Mouse (Mus musculus) heart, postnatal 36 days (tissue): ENCODE data around the gene Stim1. TPM values are rescaled to one million over a fixed set of nuclear protein-coding genes. Genes with fewer than 3 reads are reported as not detected.
"Not testable (repeated sequence)": the region's sequence is repeated elsewhere in the genome, so short reads cannot be mapped to it uniquely, and the experiment has no call there.

Experiments
- DNase-seq, 2 experiments: peaks; one replicate each; pipeline ENCODE4 v3.0.0; 2021 to 2022
- intact Hi-C: fragments of 180-260 bp; cut with DNase I; formaldehyde crosslinking; loops from one replicate; pipeline ENCODE4 v1.15.1; 2025
- total RNA-seq, 2 experiments: library from RNA; stranded (reverse); gene quantifications; 2 replicates each; pipeline ENCODE4 v1.2.3; 2021

The Stim1 gene
- total RNA-seq, 2 experiments from 2014 or later: 21.8 to 29.7 TPM

- intact Hi-C loops: no loop called here
- DNase-seq: peak; percentile 31 to 44
Observed at GRCm38 (mm10) chr7:102345893-102346292, 78.3 kb downstream of the Stim1 start.

GRCm38 (mm10) chr7:102347327-102347726, 79.7 kb downstream of the Stim1 start:
- DNase-seq: no peak
- intact Hi-C loops: no loop called here

DNA sequence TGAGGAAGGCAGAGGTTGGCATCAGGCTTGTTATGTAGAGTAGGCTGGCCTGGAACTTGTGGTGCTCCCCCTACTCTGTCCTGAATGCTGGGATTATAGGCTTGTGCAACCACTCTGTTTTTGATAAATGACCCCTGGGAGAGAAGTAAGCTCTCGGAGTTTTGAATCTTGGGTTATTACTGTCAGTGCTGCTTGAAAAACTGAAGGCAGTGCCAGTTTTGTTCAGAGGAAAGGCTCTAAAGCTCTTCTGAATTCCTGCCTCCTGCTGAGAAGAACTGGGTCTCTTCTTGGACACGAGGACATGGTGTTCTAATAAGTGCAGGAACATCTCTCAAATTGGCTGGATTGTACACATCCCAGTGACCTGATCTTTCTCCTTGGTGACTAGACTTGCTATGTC, 81.1 kb downstream of the Stim1 start:
- intact Hi-C loops: no loop called here

GRCm38 (mm10) chr7:102349236-102349635, 81.6 kb downstream of the Stim1 start:
- no peak for DNase-seq
- intact Hi-C loops: no loop called here

More for the DNA sequence above, 81.1 kb downstream of the Stim1 start:
- DNase-seq: no peak

DNA sequence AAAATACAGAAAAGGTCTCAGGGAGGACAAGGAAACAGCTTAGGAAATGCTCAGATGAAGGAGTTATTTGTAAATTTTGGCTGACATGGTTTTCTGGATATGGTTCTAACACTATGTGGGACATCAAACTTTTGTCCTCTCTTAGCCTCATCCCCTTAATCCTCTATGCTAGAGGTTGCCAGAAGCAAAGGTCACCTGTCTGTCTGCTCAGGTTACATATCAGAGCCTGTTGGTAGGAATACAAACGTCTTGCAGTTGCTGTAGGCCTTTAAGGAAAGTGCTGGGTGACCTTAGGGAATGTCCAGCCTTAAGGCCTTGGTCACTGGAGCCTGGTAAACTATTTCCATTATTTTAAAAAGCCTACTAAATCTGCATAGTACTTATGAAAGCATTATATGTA, 85.8 kb downstream of the Stim1 start:
- DNase-seq: no peak
- intact Hi-C loops: no loop called here

DNA sequence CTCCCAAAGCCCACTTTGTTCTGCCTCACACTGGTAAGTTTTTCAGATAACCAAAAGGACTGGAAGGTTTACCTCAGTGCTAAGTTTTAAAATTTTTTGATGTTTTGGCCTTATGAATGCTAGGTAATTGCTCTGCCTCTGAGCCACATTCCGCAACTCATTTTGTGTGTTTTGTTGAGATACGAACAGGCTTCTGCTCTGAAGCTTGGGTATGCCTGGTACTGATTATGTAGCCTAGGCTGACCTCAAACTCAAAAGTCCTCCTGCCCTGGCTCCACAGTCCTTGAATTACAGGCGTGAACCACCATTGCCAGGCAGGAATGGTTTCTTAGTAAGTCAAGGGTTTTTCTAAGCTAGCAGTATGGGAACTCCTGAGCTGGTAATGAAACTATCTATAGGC, 90.5 kb downstream of the Stim1 start:
- DNase-seq: no peak
- intact Hi-C loops: no loop called here

- DNase-seq: no peak
- intact Hi-C loops: no loop called here
Observed at GRCm38 (mm10) chr7:102361297-102361696, 93.7 kb downstream of the Stim1 start.

GRCm38 (mm10) chr7:102363853-102364252, 96.2 kb downstream of the Stim1 start:
- intact Hi-C loops: no loop called here
- DNase-seq: no peak

DNA sequence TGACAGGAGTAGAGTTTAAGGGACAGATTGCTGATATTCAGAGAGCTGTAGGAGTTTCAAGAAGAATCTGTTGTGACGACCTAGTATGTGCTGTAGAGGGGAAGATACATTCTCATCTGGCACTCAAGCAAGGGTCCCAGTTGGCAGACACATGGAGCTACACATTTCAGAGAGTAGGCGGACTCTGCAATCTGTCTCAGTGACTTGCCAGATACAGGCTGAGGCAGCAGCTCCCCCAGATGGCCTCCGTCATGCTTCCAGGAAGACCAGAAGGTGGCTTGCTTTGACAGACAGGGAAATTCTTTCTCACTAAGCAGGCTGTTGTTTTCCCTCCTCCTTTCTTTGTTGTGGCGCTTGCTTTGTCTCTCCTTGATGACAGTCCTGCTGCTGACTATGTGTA, 102.1 kb downstream of the Stim1 start:
- peak in 1 of 2 experiments; percentile 19 for DNase-seq
- intact Hi-C loops: loop anchor here (5.0 kb wide), 1 partner anchor 187 kb away; no protein-coding TSS in a partner anchor

- intact Hi-C loops: no loop called here
- DNase-seq: no peak
Observed at GRCm38 (mm10) chr7:102370526-102370925, 102.9 kb downstream of the Stim1 start.

- intact Hi-C loops: no loop called here
- DNase-seq: no peak
Observed at GRCm38 (mm10) chr7:102373382-102374072, 105.9 kb downstream of the Stim1 start.

DNA sequence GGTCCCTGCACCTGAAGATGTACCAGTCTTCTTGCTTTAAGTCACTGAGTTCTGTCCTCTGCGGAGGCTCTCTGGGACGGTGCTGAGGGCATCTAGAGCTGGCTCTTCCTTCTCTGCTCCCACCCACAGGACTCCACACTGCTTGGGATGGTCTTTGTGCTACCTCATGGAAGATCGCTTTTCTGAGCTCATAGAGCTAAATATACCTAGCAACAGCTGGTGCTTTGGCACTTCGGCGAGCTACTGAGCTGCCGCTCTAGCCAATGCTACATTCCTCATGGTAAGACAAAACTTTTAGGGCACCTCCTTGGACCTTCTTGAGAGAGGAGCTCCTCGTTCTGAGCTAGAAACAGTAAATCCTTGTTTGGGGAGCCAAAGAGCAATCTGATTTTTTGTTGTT, 115.6 kb downstream of the Stim1 start:
- DNase-seq: no peak
- intact Hi-C loops: no loop called here

- intact Hi-C loops: no loop called here
- DNase-seq: no peak
Observed at GRCm38 (mm10) chr7:102385973-102386372, 118.4 kb downstream of the Stim1 start.

DNA sequence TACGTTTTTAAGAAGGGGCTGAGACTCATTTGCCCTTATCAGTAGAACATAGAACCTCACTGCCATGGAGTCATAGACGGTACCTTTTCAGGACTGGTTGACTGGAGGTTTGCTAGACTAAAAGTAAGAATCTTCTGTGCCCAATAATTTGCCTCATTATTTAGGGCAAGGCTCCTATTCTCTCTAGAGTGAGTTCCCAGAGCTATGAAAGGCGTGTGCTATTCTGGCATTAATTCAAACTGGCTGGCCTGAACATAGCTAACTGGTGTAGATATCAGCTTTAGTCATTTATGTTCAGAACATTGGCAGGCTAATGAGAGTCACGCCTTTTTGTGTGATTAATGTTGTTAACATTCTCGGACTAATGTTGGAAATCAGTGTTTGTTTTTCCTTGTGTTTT, 121.5 kb downstream of the Stim1 start:
- DNase-seq: peak; percentile 17 to 53
- intact Hi-C loops: no loop called here

- intact Hi-C loops: no loop called here
- no peak for DNase-seq
Observed at GRCm38 (mm10) chr7:102393898-102394297, 126.3 kb downstream of the Stim1 start.

GRCm38 (mm10) chr7:102395894-102396293, 128.3 kb downstream of the Stim1 start:
- intact Hi-C loops: no loop called here
- DNase-seq: no peak

- intact Hi-C loops: no loop called here
- no peak for DNase-seq
Observed at GRCm38 (mm10) chr7:102396331-102396730, 128.7 kb downstream of the Stim1 start.

DNA sequence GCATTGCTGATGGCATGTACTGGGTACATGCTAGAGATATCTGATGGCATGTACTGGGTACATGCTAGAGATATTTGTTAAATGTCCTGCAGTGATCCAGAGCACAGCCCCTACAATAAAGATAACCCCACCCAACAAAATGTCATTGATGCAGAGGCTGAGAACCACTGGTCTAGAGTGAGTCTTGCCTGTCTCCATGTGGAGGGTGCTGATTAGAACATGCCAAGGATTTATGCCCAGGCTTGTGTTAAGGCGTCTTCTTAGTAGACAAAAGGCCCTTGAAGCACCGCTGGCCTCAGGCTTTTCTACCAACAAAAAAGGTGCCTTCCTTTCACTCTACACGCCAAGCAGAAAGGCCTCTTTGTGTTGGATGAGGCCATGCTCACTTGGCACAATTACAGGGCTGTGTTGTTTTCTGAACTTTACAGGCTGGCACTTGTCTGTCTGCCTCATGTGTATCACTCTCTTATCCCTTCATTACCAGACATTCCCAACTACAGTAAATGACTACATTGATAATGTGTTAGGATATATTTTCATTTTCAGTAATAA, 131.7 kb downstream of the Stim1 start:
- intact Hi-C loops: no loop called here
- DNase-seq: no peak

GRCm38 (mm10) chr7:102404118-102404517, 136.5 kb downstream of the Stim1 start:
- intact Hi-C loops: no loop called here
- DNase-seq: no peak

DNA sequence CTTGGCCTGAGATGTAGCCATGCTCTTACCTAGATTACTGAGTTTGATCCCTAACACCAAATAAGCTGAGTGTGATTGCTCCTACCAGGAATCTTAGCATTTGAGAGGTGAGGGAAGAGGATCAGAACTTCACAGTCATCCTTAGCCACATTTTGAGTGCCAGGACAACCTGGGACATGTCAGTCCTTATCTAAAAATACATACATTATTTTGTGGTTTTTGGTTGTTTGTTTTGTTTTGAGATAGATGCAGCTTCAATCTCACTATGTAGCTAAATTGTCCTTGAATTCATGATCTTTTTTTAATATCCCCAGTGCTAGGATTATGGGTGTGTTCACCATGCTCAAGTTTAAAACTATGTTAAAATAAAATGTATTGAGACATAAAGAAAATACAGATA, 139.8 kb downstream of the Stim1 start:
- DNase-seq: no peak
- intact Hi-C loops: no loop called here

DNA sequence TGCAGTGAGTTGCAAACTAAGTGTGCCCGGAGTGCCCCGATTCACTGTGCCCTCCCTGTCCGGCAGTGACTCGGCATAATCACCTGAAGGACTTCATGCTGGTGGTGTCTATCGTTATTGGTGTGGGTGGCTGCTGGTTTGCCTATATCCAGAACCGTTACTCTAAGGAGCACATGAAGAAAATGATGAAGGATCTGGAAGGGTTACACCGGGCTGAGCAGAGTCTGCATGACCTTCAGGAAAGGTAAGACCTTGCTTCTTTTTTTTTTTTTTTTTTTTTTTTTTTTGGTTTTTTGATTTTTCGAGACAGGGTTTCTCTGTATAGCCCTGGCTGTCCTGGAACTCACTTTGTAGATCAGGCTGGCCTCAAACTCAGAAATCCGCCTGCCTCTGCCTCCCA, 147.7 kb downstream of the Stim1 start:
- intact Hi-C loops: loop anchor here (5.0 kb wide), 1 partner anchor 223 kb away; no protein-coding TSS in a partner anchor
- DNase-seq: not testable (repeated sequence)

- intact Hi-C loops: loop anchor here (2.0 to 5.0 kb wide), 2 partner anchors 149 to 224 kb away; partner anchors contain the start of gene Stim1
- DNase-seq: no peak
Observed at GRCm38 (mm10) chr7:102415841-102416240, 148.2 kb downstream of the Stim1 start.
